In the genomic region with DNA sequence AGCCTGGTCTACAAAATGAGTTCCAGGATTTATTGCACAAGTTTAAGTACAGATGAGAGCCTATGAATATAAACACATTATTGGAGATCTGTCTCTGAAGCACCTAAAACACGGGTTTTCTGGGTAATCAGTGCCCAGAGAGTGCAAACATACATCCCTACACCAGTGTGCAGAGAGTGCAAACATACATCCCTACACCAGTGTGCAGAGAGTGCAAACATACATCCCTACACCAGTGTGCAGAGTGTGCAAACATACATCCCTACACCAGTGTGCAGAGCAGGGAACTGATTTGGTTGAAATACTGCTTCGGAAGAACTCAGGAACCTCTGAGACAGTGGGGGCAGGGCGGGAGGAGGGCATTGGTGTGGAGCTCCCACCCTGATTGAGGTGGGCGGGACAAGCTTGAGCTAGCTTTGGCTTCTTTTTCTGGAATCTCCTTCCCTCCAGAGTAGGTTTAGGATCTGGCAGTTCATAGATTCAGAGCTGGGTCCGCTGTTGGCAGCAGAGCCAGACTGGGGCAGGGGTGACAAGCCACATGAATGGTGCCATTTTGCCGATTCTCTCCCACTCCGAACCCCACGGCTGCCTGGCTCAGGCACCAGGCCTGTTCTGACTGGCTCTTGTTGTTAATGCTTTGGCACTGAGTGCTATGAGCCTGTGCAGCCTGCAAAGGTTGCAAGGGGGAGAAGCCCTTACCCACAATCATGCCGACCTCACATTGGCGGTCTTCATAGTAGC, we compare ENCODE assay signal across 28 mouse cellular contexts. TPM values are rescaled to one million over a fixed set of nuclear protein-coding genes. Genes with fewer than 3 reads are reported as not detected.
DNase-seq lines count a peak whose midpoint lies in the region; ATAC-seq lines count a peak whose summit lies in the region.
"Had no signal": no experiment of that assay in that cellular context is flagged by ENCODE, and none has a peak within 500 bp of the region (broad histone marks: within the 10 kb centered on the region; RNA-seq: fewer than 3 reads in every experiment).

No protein-coding gene starts in this region.

- no peak overlapping the region for H3K4me2 ChIP-seq in midbrain, embryonic 11.5 days
- no peak overlapping the region for H3K4me2 ChIP-seq in midbrain, embryonic 15.5 days
- no peak overlapping the region for H3K4me2 ChIP-seq in kidney, embryonic 16.5 days (replicated peaks; ENCODE audit: low read depth, low read length)
- H3K4me2 ChIP-seq: heart, embryonic 15.5 days had no signal

- H3K9me3 ChIP-seq in midbrain, embryonic 11.5 days (ENCODE audit: control insufficient read depth, low read length) = no peaks in the 10 kb centered on the region
- no peaks in the 10 kb centered on the region for H3K9me3 ChIP-seq in midbrain, embryonic 15.5 days
- no peaks in the 10 kb centered on the region for H3K9me3 ChIP-seq in limb, embryonic 10.5 days (replicated peaks)
- H3K9me3 ChIP-seq in kidney, embryonic 16.5 days (ENCODE audit: low read length) = no peaks in the 10 kb centered on the region
- H3K9me3 ChIP-seq: heart, embryonic 15.5 days had no signal

- no peaks in the 10 kb centered on the region for H3K27me3 ChIP-seq in midbrain, embryonic 11.5 days (ENCODE audit: control insufficient read depth, insufficient read depth, low read length)
- no peaks in the 10 kb centered on the region for H3K27me3 ChIP-seq in midbrain, embryonic 15.5 days (replicated peaks)
- peaks cover 31% of the 10 kb centered on the region for H3K27me3 ChIP-seq in limb, embryonic 10.5 days (ENCODE audit: low read depth, poor library complexity, severe bottlenecking)
- H3K27me3 ChIP-seq in kidney, embryonic 16.5 days (ENCODE audit: insufficient read depth, low read length) = peaks cover 8% of the 10 kb centered on the region; the same call in 1 of the 2 replicates

- no peak overlapping the region for H3K9ac ChIP-seq in midbrain, embryonic 11.5 days (ENCODE audit: low read length)
- H3K9ac ChIP-seq in midbrain, embryonic 15.5 days = no peak overlapping the region
- H3K9ac ChIP-seq in kidney, embryonic 16.5 days (replicated peaks; ENCODE audit: low read length) = no peak overlapping the region
- H3K9ac ChIP-seq: heart, embryonic 15.5 days; liver, postnatal 0 days had no signal

- no peak for ATAC-seq in midbrain, embryonic 11.5 days (ENCODE audit: low FRiP score)
- no peak for ATAC-seq in midbrain, embryonic 15.5 days (replicated peaks)
- ATAC-seq in kidney, embryonic 16.5 days (ENCODE audit: low FRiP score, low TSS enrichment) = no peak
- ATAC-seq: forebrain, embryonic 14.5 days; inflammation-experienced regulatory T-cells, adult 6 months; liver, postnatal 0 days; lung, postnatal 0 days had no signal

- H3K4me1 ChIP-seq in midbrain, embryonic 11.5 days (ENCODE audit: control insufficient read depth, insufficient read depth, low read length) = peaks cover 15% of the 10 kb centered on the region
- peaks cover 22% of the 10 kb centered on the region for H3K4me1 ChIP-seq in midbrain, embryonic 15.5 days
- peaks cover 30% of the 10 kb centered on the region for H3K4me1 ChIP-seq in limb, embryonic 10.5 days
- peaks cover 13% of the 10 kb centered on the region for H3K4me1 ChIP-seq in kidney, embryonic 16.5 days (ENCODE audit: insufficient read depth, low read length)

- DNase-seq in heart, adult 11 months = peak; percentile 90
- no peak for DNase-seq in heart, postnatal 14 days
- DNase-seq in midbrain, embryonic 11.5 days (ENCODE audit: low spot score, missing footprints) = peak; percentile 14
- DNase-seq in R1 (ENCODE audit: low read depth, low spot score) = peak; percentile 30
- DNase-seq in limb, embryonic 10.5 days (ENCODE audit: low spot score) = no peak
- DNase-seq: adrenal gland, postnatal 36 days; B cell, adult 2 months; cerebellum, adult 18-20 months; cerebellum, postnatal 36 days; embryo, embryonic 11 days; gastrocnemius, postnatal 25 days; heart, adult 2 months; heart, postnatal 4 days; kidney, adult 18-20 months; liver, postnatal 0 days; right cerebral cortex, postnatal 14 days; spleen, adult 18-20 months had no signal

- no peak overlapping the region for H3K4me3 ChIP-seq in midbrain, embryonic 11.5 days (ENCODE audit: low read depth, low read length)
- no peak overlapping the region for H3K4me3 ChIP-seq in midbrain, embryonic 15.5 days
- no peak overlapping the region for H3K4me3 ChIP-seq in limb, embryonic 10.5 days
- no peak overlapping the region for H3K4me3 ChIP-seq in kidney, embryonic 16.5 days (ENCODE audit: low read length)
- H3K4me3 ChIP-seq: heart, adult 2 months; heart, embryonic 15.5 days had no signal

- no peaks in the 10 kb centered on the region for H3K36me3 ChIP-seq in midbrain, embryonic 11.5 days (ENCODE audit: control insufficient read depth, insufficient read depth, low read length)
- no peaks in the 10 kb centered on the region for H3K36me3 ChIP-seq in midbrain, embryonic 15.5 days (replicated peaks)
- H3K36me3 ChIP-seq in limb, embryonic 10.5 days = no peaks in the 10 kb centered on the region
- no peaks in the 10 kb centered on the region for H3K36me3 ChIP-seq in kidney, embryonic 16.5 days (ENCODE audit: insufficient read depth, low read length)
- H3K36me3 ChIP-seq: heart, embryonic 15.5 days had no signal

- 85% methylated on average over 10 of the region's 10 CpGs for WGBS in midbrain, embryonic 11.5 days
- WGBS in midbrain, embryonic 15.5 days = 78% methylated on average over 10 of the region's 10 CpGs
- WGBS in limb, embryonic 10.5 days = 87% methylated on average over 10 of the region's 10 CpGs
- WGBS in kidney, embryonic 16.5 days = 83% methylated on average over 10 of the region's 10 CpGs

- intact Hi-C loops in heart, postnatal 14 days (cut with DNase I) = no loop called here

- no peak overlapping the region for H3K27ac ChIP-seq in midbrain, embryonic 11.5 days (ENCODE audit: low read depth, low read length)
- H3K27ac ChIP-seq in midbrain, embryonic 15.5 days = no peak overlapping the region
- H3K27ac ChIP-seq in limb, embryonic 10.5 days = 0 out of 2 replicates have a peak overlapping the region, but pooled peaks have one; percentile 19
- H3K27ac ChIP-seq in kidney, embryonic 16.5 days (ENCODE audit: low read length) = no peak overlapping the region
- H3K27ac ChIP-seq: heart, adult 2 months; heart, embryonic 15.5 days; kidney, postnatal 0 days; macrophage had no signal

RNA-seq across cellular contexts. Expression of gene Myl7, which starts 7.4 kb away (rescaled TPM):
- 100 to 1,000 TPM; 304 to 849 TPM for total RNA-seq in heart, postnatal 14 days (2021)
- 0.59 and 0.92 TPM in 2 replicates for polyA plus RNA-seq in midbrain, embryonic 11.5 days (2014; fragmentation: Nextera tagmentation; extraction: Ambion mirVana)
- 1.6 TPM in 1 of 2 replicates, not detected in the other for polyA plus RNA-seq in midbrain, embryonic 15.5 days (2015; fragmentation: Nextera tagmentation; extraction: Ambion mirVana)
- polyA plus RNA-seq in limb, embryonic 10.5 days (2016; fragmentation: Nextera tagmentation; extraction: Ambion mirVana) = 6.8 and 8.0 TPM in 2 replicates
- 5.1 and 9.1 TPM in 2 replicates for polyA plus RNA-seq in kidney, embryonic 16.5 days (2015; fragmentation: Nextera tagmentation; extraction: Ambion mirVana)
- total RNA-seq: adrenal gland, postnatal 36 days; gastrocnemius, postnatal 25 days; layer of hippocampus, postnatal 25 days; monocyte, adult 5-6 weeks; neutrophil, adult 5-6 weeks had no signal
- polyA plus RNA-seq: forebrain, embryonic 14.5 days; inflammation-experienced regulatory T-cells, adult 6 months; macrophage had no signal

RNA-seq across cellular contexts. Expression of gene Pold2, which starts 27.9 kb away (rescaled TPM):
- 10 to 100 TPM; 31.0 to 33.0 TPM for total RNA-seq in heart, postnatal 14 days (2021)
- polyA plus RNA-seq in midbrain, embryonic 11.5 days (2014; fragmentation: Nextera tagmentation; extraction: Ambion mirVana) = 83.8 and 97.4 TPM in 2 replicates
- 51.0 and 59.6 TPM in 2 replicates for polyA plus RNA-seq in midbrain, embryonic 15.5 days (2015; fragmentation: Nextera tagmentation; extraction: Ambion mirVana)
- polyA plus RNA-seq in limb, embryonic 10.5 days (2016; fragmentation: Nextera tagmentation; extraction: Ambion mirVana) = 165 and 175 TPM in 2 replicates
- 152 and 155 TPM in 2 replicates for polyA plus RNA-seq in kidney, embryonic 16.5 days (2015; fragmentation: Nextera tagmentation; extraction: Ambion mirVana)

RNA-seq across cellular contexts. Expression of gene Gck, which starts 43.9 kb away (rescaled TPM):
- total RNA-seq in heart, postnatal 14 days (2021) = 1 to 10 TPM; 4.6 to 6.6 TPM
- polyA plus RNA-seq in midbrain, embryonic 11.5 days (2014; fragmentation: Nextera tagmentation; extraction: Ambion mirVana) = 1.5 and 1.8 TPM in 2 replicates
- 10.0 and 11.2 TPM in 2 replicates for polyA plus RNA-seq in midbrain, embryonic 15.5 days (2015; fragmentation: Nextera tagmentation; extraction: Ambion mirVana)
- polyA plus RNA-seq in limb, embryonic 10.5 days (2016; fragmentation: Nextera tagmentation; extraction: Ambion mirVana) = 0.55 and 1.3 TPM in 2 replicates
- 1.7 and 2.0 TPM in 2 replicates for polyA plus RNA-seq in kidney, embryonic 16.5 days (2015; fragmentation: Nextera tagmentation; extraction: Ambion mirVana)
- total RNA-seq: heart, postnatal 4 days; monocyte, adult 5-6 weeks had no signal
- polyA plus RNA-seq: inflammation-experienced regulatory T-cells, adult 6 months; macrophage had no signal

RNA-seq across cellular contexts. Expression of gene Aebp1, which starts 44.2 kb away (rescaled TPM):
- 10 to 100 TPM; 27.1 to 32.5 TPM for total RNA-seq in heart, postnatal 14 days (2021)
- polyA plus RNA-seq in midbrain, embryonic 11.5 days (2014; fragmentation: Nextera tagmentation; extraction: Ambion mirVana) = 15.0 and 15.8 TPM in 2 replicates
- 21.9 and 27.7 TPM in 2 replicates for polyA plus RNA-seq in midbrain, embryonic 15.5 days (2015; fragmentation: Nextera tagmentation; extraction: Ambion mirVana)
- 8.2 TPM in 2 replicates for polyA plus RNA-seq in limb, embryonic 10.5 days (2016; fragmentation: Nextera tagmentation; extraction: Ambion mirVana)
- polyA plus RNA-seq in kidney, embryonic 16.5 days (2015; fragmentation: Nextera tagmentation; extraction: Ambion mirVana) = 59.6 and 61.1 TPM in 2 replicates
- total RNA-seq: monocyte, adult 5-6 weeks; neutrophil, adult 5-6 weeks had no signal

RNA-seq across cellular contexts. Expression of gene Ykt6, which starts 49.5 kb away (rescaled TPM):
- total RNA-seq in heart, postnatal 14 days (2021) = 10 to 100 TPM; 72.2 to 75.4 TPM
- 27.2 and 29.4 TPM in 2 replicates for polyA plus RNA-seq in midbrain, embryonic 11.5 days (2014; fragmentation: Nextera tagmentation; extraction: Ambion mirVana)
- 96.8 and 104 TPM in 2 replicates for polyA plus RNA-seq in midbrain, embryonic 15.5 days (2015; fragmentation: Nextera tagmentation; extraction: Ambion mirVana)
- 55.5 and 65.5 TPM in 2 replicates for polyA plus RNA-seq in limb, embryonic 10.5 days (2016; fragmentation: Nextera tagmentation; extraction: Ambion mirVana)
- 56.1 and 61.8 TPM in 2 replicates for polyA plus RNA-seq in kidney, embryonic 16.5 days (2015; fragmentation: Nextera tagmentation; extraction: Ambion mirVana)

Comparison
In these comparisons a context has a peak if more than half of its experiments do, and no peak if none do; other contexts are left out.
1. DNase-seq: peak in heart, adult 11 months (single experiment), midbrain, embryonic 11.5 days (single experiment) and R1 (single experiment); none in heart, postnatal 14 days (0 of 2) and limb, embryonic 10.5 days (single experiment).